Mouse (Mus musculus) monocyte, adult 2 months (primary cell): ENCODE measurements at regions not wholly inside any gene's neighbourhood (a gene's known extent, or its start where the extent isn't known, plus 50 kb on each side); places are given as distances from the start of the nearest gene placed in this dataset.
"Not testable (repeated sequence)": the region's sequence is repeated elsewhere in the genome, so short reads cannot be mapped to it uniquely, and the experiment has no call there.

Experiments used
- DNase-seq, 2 experiments: peaks; one replicate each; pipeline ENCODE4 v3.0.0; 2022; ENCODE audit warnings: low spot score in 2 of 2, low read depth in 1 of 2

DNA sequence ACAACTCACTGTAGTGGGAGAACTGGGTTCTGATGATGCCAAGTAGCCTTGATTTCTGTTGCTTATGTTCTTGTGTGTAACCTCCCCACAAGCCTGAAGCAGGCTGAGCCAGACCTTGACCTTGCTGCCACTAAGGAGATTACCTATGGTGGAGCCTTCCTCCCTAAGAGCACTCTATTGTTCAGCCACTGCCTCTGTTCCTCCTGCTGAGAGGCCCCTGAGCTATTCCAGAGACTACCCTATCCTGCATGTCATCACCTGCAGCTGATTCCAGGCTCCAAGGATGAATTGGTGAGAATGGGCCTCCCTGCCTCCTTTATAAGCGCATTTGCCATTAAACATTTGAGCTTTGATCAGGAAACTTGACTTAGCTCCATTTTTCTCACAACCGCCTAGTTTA is 60.8 kb upstream of the Dnajc1 start:
- not testable (repeated sequence) for DNase-seq

DNA sequence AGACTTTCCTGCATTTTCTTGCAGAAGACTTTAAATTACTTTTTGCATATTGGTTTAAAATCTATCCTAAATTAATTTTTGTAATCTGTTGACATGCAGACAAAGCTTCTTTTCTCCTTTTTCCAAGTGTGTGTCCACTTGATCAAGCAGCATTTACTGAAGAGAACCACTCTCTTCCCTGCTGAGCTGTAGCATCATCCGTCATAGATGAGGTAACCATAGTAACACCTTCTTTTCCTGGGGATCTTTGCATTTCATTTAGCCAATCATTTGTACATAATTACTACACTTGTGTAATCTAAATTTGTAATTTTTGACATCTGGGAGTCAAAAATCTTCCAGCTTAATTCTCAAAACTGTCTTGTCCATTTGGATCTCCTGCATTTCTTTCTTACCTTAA is 53.2 kb upstream of the Dnajc1 start:
- DNase-seq, result no peak
